Comparison of ENCODE assay signal across 17 mouse cellular contexts in genomic region chr12:34673539-34673938, GRCm38 (mm10).
"Had no signal": no experiment of that assay in that cellular context is flagged by ENCODE, and none has a peak within 500 bp of the region (broad histone marks: within the 10 kb centered on the region; RNA-seq: fewer than 3 reads in every experiment).

No protein-coding gene starts in this region.

- ATAC-seq: liver, postnatal 0 days; midbrain, embryonic 13.5 days; midbrain, embryonic 15.5 days had no signal

- H3K27me3 ChIP-seq: liver, embryonic 13.5 days; liver, embryonic 15.5 days; lung, embryonic 15.5 days; megakaryocyte, embryonic 14.5 days; midbrain, embryonic 13.5 days; midbrain, embryonic 15.5 days; neural tube, embryonic 12.5 days; stomach, embryonic 15.5 days had no signal

- H3K9ac ChIP-seq: liver, embryonic 13.5 days; liver, embryonic 15.5 days; liver, postnatal 0 days; lung, embryonic 15.5 days; midbrain, embryonic 13.5 days; midbrain, embryonic 15.5 days; neural tube, embryonic 12.5 days; stomach, embryonic 15.5 days had no signal

- H3K4me3 ChIP-seq: liver, embryonic 13.5 days; liver, embryonic 15.5 days; lung, embryonic 15.5 days; midbrain, embryonic 13.5 days; midbrain, embryonic 15.5 days; neural tube, embryonic 12.5 days; stomach, embryonic 15.5 days had no signal

- H3K27ac ChIP-seq: liver, embryonic 13.5 days; liver, embryonic 15.5 days; lung, embryonic 15.5 days; midbrain, embryonic 13.5 days; midbrain, embryonic 15.5 days; neural tube, embryonic 12.5 days; stomach, embryonic 15.5 days; stomach, postnatal 0 days had no signal

- H3K4me1 ChIP-seq: liver, embryonic 13.5 days; liver, embryonic 15.5 days; lung, embryonic 15.5 days; midbrain, embryonic 13.5 days; midbrain, embryonic 15.5 days; neural tube, embryonic 12.5 days; stomach, embryonic 15.5 days had no signal

- H3K36me3 ChIP-seq: liver, embryonic 13.5 days; liver, embryonic 15.5 days; lung, embryonic 15.5 days; midbrain, embryonic 13.5 days; midbrain, embryonic 15.5 days; neural tube, embryonic 12.5 days; stomach, embryonic 15.5 days had no signal

- H3K9me3 ChIP-seq: liver, embryonic 13.5 days; liver, embryonic 15.5 days; lung, embryonic 15.5 days; megakaryocyte, embryonic 14.5 days; midbrain, embryonic 13.5 days; midbrain, embryonic 15.5 days; neural tube, embryonic 12.5 days; stomach, embryonic 15.5 days had no signal

- DNase-seq: liver; liver, embryonic 13.5 days; liver, postnatal 0 days; right cerebral cortex, postnatal 14 days; thymus, adult 2 months; thymus, postnatal 25 days; thymus, postnatal 4 days had no signal

- H3K4me2 ChIP-seq: liver, embryonic 11.5 days; liver, embryonic 13.5 days; liver, embryonic 15.5 days; lung, embryonic 15.5 days; midbrain, embryonic 11.5 days; midbrain, embryonic 13.5 days; midbrain, embryonic 15.5 days; neural tube, embryonic 12.5 days; stomach, embryonic 15.5 days had no signal
